Mouse (Mus musculus) MEL (cell line): ENCODE results near the gene Cdiptos. TPM values are rescaled to one million over a fixed set of nuclear protein-coding genes. Genes with fewer than 3 reads are reported as not detected.
A peak's percentile ranks its signal among the peaks of the same experiment; 100 is the strongest.

Source experiments
- DNase-seq: peaks from one replicate; pipeline ENCODE4 v3.0.0; 2011; ENCODE audit warnings: low read depth, low spot score
- H3K27ac ChIP-seq: 2 replicates; pipeline ENCODE4 v1.5.1; 2012; ENCODE audit warnings: low read depth, mild to moderate bottlenecking, control low read depth, low read length, moderate library complexity; ENCODE audit not compliant: control insufficient read depth
- H3K27me3 ChIP-seq, 2 experiments: fragments of 150-350 bp in 1 of 2; sonication (generic) in 1 of 2; 2 replicates each; pipeline ENCODE4 v1.6.1; 2012; ENCODE audit warnings: low read length in 2 of 2, mild to moderate bottlenecking in 2 of 2, improper control_type of control experiment in 1 of 2, moderate library complexity in 1 of 2; ENCODE audit not compliant: insufficient read depth in 2 of 2, control insufficient read depth in 1 of 2
- H3K36me3 ChIP-seq, 2 experiments: 2 replicates each; pipeline ENCODE4 v1.6.1; 2012 to 2014; ENCODE audit warnings: low read length in 2 of 2, improper control_type of control experiment in 1 of 2, inconsistent platforms in 1 of 2, mild to moderate bottlenecking in 1 of 2; ENCODE audit not compliant: insufficient read depth in 2 of 2, control insufficient read depth in 1 of 2
- H3K4me1 ChIP-seq, 2 experiments: fragments of 150-350 bp in 1 of 2; sonication (generic) in 1 of 2; 2 replicates each; pipeline ENCODE4 v1.6.1; 2012; ENCODE audit warnings: low read length in 2 of 2, improper control_type of control experiment in 1 of 2, mild to moderate bottlenecking in 1 of 2; ENCODE audit not compliant: insufficient read depth in 2 of 2, control insufficient read depth in 1 of 2
- H3K4me3 ChIP-seq, 2 experiments: fragments of 150-350 bp in 1 of 2; sonication (generic) in 1 of 2; 2 replicates each; pipeline ENCODE4 v1.5.1; 2012; ENCODE audit warnings: low read depth in 2 of 2, low read length in 2 of 2, mild to moderate bottlenecking in 2 of 2, moderate library complexity in 2 of 2, control low read depth in 1 of 2, improper control_type of control experiment in 1 of 2; ENCODE audit not compliant: control insufficient read depth in 1 of 2, insufficient read depth in 1 of 2
- H3K79me2 ChIP-seq: 2 replicates; pipeline ENCODE4 v1.6.1; 2012; ENCODE audit warnings: mild to moderate bottlenecking, low read length, moderate library complexity; ENCODE audit not compliant: control insufficient read depth, poor library complexity, insufficient read depth
- H3K9ac ChIP-seq: 2 replicates; pipeline ENCODE4 v1.6.1; 2012; ENCODE audit warnings: low read depth, mild to moderate bottlenecking, control low read depth, low read length, moderate library complexity; ENCODE audit not compliant: control insufficient read depth, poor library complexity, severe bottlenecking
- H3K9me3 ChIP-seq: fragments of 150-350 bp; sonication (generic); replicated peaks from 2 replicates; pipeline ENCODE4 v1.6.1; 2012; ENCODE audit warnings: mild to moderate bottlenecking, low read length, improper control_type of control experiment, moderate library complexity; ENCODE audit not compliant: insufficient read depth
- E2F4 ChIP-seq: IDR thresholded peaks from 2 replicates; pipeline ENCODE4 v1.6.1; 2011; ENCODE audit warnings: low read depth, low read length, improper control_type of control experiment, borderline replicate concordance
- ELF1 ChIP-seq: IDR thresholded peaks from 2 replicates; pipeline ENCODE4 v1.6.1; 2014; ENCODE audit warnings: low read depth, mild to moderate bottlenecking, inconsistent platforms, low read length, improper control_type of control experiment, moderate library complexity
- ETS1 ChIP-seq: IDR thresholded peaks from 2 replicates; pipeline ENCODE4 v1.6.1; 2012; ENCODE audit warnings: low read depth, mild to moderate bottlenecking, inconsistent platforms, low read length, improper control_type of control experiment, moderate library complexity
- JUND ChIP-seq: IDR thresholded peaks from 2 replicates; pipeline ENCODE4 v1.6.1; 2011; ENCODE audit warnings: low read depth, mild to moderate bottlenecking, improper control_type of control experiment, low read length
- KAT2A ChIP-seq: conservative IDR thresholded peaks from 2 replicates; pipeline ENCODE4 v1.6.1; 2012; ENCODE audit warnings: low read depth, low read length, improper control_type of control experiment, inconsistent platforms
- MAFK ChIP-seq: IDR thresholded peaks from 2 replicates; pipeline ENCODE4 v1.6.1; 2011; ENCODE audit warnings: low read depth, mild to moderate bottlenecking, low read length, improper control_type of control experiment, borderline replicate concordance
- MAZ ChIP-seq: IDR thresholded peaks from 2 replicates; pipeline ENCODE4 v1.6.1; 2012; ENCODE audit warnings: low read depth, mild to moderate bottlenecking, inconsistent platforms, low read length, improper control_type of control experiment
- MEF2A ChIP-seq: IDR thresholded peaks from 2 replicates; pipeline ENCODE4 v1.6.1; 2014; ENCODE audit warnings: low read depth, mild to moderate bottlenecking, inconsistent platforms, low read length, improper control_type of control experiment; ENCODE audit not compliant: poor library complexity, insufficient replicate concordance, severe bottlenecking; ENCODE audit errors: extremely low read depth
- MXI1 ChIP-seq: IDR thresholded peaks from 2 replicates; pipeline ENCODE4 v1.6.1; 2011; ENCODE audit warnings: mild to moderate bottlenecking, low read depth, low read length, improper control_type of control experiment
- MYB ChIP-seq: IDR thresholded peaks from 2 replicates; pipeline ENCODE4 v1.6.1; 2011; ENCODE audit warnings: mild to moderate bottlenecking, low read depth, low read length, improper control_type of control experiment
- NELFE ChIP-seq: IDR thresholded peaks from 2 replicates; pipeline ENCODE4 v1.6.1; 2011; ENCODE audit warnings: low read depth, low read length, improper control_type of control experiment
- POLR2A ChIP-seq, 2 experiments: IDR thresholded peaks; 2 replicates each; pipeline ENCODE4 v1.6.1; 2011 to 2012; ENCODE audit warnings: low read length in 2 of 2, mild to moderate bottlenecking in 2 of 2, control low read depth in 1 of 2, improper control_type of control experiment in 1 of 2, low read depth in 1 of 2, moderate library complexity in 1 of 2; ENCODE audit not compliant: control insufficient read depth in 1 of 2, insufficient read depth in 1 of 2, poor library complexity in 1 of 2
- POLR2AphosphoS5 ChIP-seq: IDR thresholded peaks from 2 replicates; pipeline ENCODE4 v1.6.1; 2012; ENCODE audit warnings: low read depth, borderline replicate concordance, mild to moderate bottlenecking, inconsistent platforms, low read length, moderate library complexity, mixed read lengths
- RAD21 ChIP-seq: IDR thresholded peaks from 2 replicates; pipeline ENCODE4 v1.6.1; 2011; ENCODE audit warnings: mild to moderate bottlenecking, low read depth, low read length, improper control_type of control experiment
- SMC3 ChIP-seq: IDR thresholded peaks from 2 replicates; pipeline ENCODE4 v1.6.1; 2011; ENCODE audit warnings: low read depth, low read length, improper control_type of control experiment
- TBP ChIP-seq: IDR thresholded peaks from 2 replicates; pipeline ENCODE4 v1.8.0; 2011; ENCODE audit warnings: low read depth, low read length, improper control_type of control experiment
- USF1 ChIP-seq: IDR thresholded peaks from 2 replicates; pipeline ENCODE4 v1.6.1; 2014; ENCODE audit warnings: low read depth, mild to moderate bottlenecking, inconsistent platforms, low read length, improper control_type of control experiment, moderate library complexity
- USF2 ChIP-seq, 2 experiments: IDR thresholded peaks; 2 replicates each; pipeline ENCODE4 v1.6.1; 2011 to 2012; ENCODE audit warnings: improper control_type of control experiment in 2 of 2, low read length in 2 of 2, borderline replicate concordance in 1 of 2, inconsistent platforms in 1 of 2, low read depth in 1 of 2, mild to moderate bottlenecking in 1 of 2; ENCODE audit not compliant: insufficient read depth in 1 of 2
- ZC3H11A ChIP-seq: IDR thresholded peaks from 2 replicates; pipeline ENCODE4 v1.6.1; 2012; ENCODE audit warnings: low read depth, mild to moderate bottlenecking, inconsistent platforms, low read length, improper control_type of control experiment
- ZKSCAN1 ChIP-seq: IDR thresholded peaks from 2 replicates; pipeline ENCODE4 v1.6.1; 2012; ENCODE audit warnings: low read depth, mild to moderate bottlenecking, inconsistent platforms, low read length, improper control_type of control experiment, moderate library complexity
- ZNF384 ChIP-seq: IDR thresholded peaks from 2 replicates; pipeline ENCODE4 v1.6.1; 2012; ENCODE audit warnings: low read depth, mild to moderate bottlenecking, inconsistent platforms, low read length, improper control_type of control experiment
- polyA plus RNA-seq, 2 experiments: library from polyadenylated mRNA; stranded (reverse) in 1 of 2; unstranded in 1 of 2; fragments of >175 nt in 1 of 2; fragments of >200 nt in 1 of 2; gene quantifications; 2 replicates each; pipeline versions ENCODE4 v1.2.1 to v1.2.4; 2012; ENCODE audit warnings: low replicate concordance in 2 of 2, low read depth in 1 of 2; ENCODE audit not compliant: insufficient read length in 2 of 2, insufficient read depth in 1 of 2, missing spikeins in 1 of 2
- total RNA-seq: library from RNA; depleted of rRNA; stranded (reverse); fragments of 300-350 nt; gene quantifications from 2 replicates; pipeline ENCODE4 v1.2.3, GENCODE M21; 2012

Gene Cdiptos
- total and polyA plus RNA-seq, 3 experiments, result 0.35 to 1.8 TPM; not detected in 1

DNA sequence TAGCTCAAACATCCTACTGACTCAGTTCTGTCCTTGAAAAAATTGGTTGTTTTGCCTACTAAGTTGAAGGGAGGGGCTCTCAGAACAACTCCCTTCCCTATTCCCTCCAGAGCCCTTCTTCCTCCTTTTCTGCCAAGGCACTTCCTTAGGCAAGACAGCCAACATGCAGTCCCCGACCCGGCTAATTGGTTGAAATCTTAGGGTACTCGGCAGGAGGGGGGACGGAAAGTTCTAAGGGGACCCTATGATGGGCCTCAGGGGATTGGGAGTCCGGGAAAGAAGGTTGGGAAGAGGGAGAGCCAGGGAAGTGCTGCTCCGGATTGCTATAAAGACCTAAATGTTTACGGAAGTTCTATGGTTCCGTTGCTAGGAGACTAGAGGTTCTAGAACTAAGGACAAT, 405 bp downstream of the Cdiptos start:
- Histone ChIP-seq H3K9me3 (no peaks in the 10 kb centered on the region), H3K4me1 (peaks cover 0 to 11% of the 10 kb centered on the region in 2 experiments; a peak in 2 of 4 replicates), H3K79me2 (peaks cover 12% of the 10 kb centered on the region), H3K36me3 (peaks cover 0 to 6% of the 10 kb centered on the region in 2 experiments; a peak in 2 of 4 replicates), H3K9ac (peak overlapping the region; percentile 64), H3K4me3 (peak overlapping the region; percentile 37 to 42), H3K27me3 (no peaks in the 10 kb centered on the region), H3K27ac (peak overlapping the region; percentile 4; the same call in 1 of the 2 replicates)
- peak; percentile 66 for DNase-seq
- TF ChIP-seq MAFK (no peak), ELF1 (peak; percentile 35; the same call in 1 of the 2 replicates), NELFE (peak; percentile 41; the same call in 1 of the 2 replicates), RAD21 (no peak), ZC3H11A (0 out of 2 replicates have a peak, but pooled peaks have one; percentile 16)

GRCm38 (mm10) chr7:126967361-126967760, 8.5 kb downstream of the Cdiptos start:
- H3K4me1 ChIP-seq, result no peaks in the 10 kb centered on the region
- H3K79me2 ChIP-seq, result no peaks in the 10 kb centered on the region
- no peaks in the 10 kb centered on the region; a peak in 1 of 4 replicates for H3K36me3 ChIP-seq
- H3K27me3 ChIP-seq, result no peaks in the 10 kb centered on the region
- DNase-seq, result no peak
- H3K9ac ChIP-seq, result no peak overlapping the region
- H3K9me3 ChIP-seq, result no peaks in the 10 kb centered on the region
- no peak overlapping the region for H3K27ac ChIP-seq
- no peak overlapping the region for H3K4me3 ChIP-seq
- TF ChIP-seq ETS1 (no peak), MEF2A (no peak), JUND (no peak), USF1 (no peak), MXI1 (no peak), USF2 (IDR thresholded peaks at IDR 0.05; ENCODE audit: borderline replicate concordance in 1 of 2, insufficient read depth in 1 of 2, low read depth in 1 of 2, low read length in 2 of 2) (no peak), MAZ (no peak), KAT2A (no peak), ZKSCAN1 (no peak), E2F4 (no peak), TBP (no peak), POLR2AphosphoS5 (no peak), MYB (no peak), ZNF384 (no peak), NELFE (no peak), ZC3H11A (no peak), POLR2A (IDR thresholded peaks at IDR 0.05; ENCODE audit: control insufficient read depth in 1 of 2, insufficient read depth in 1 of 2, low read depth in 1 of 2, low read length in 2 of 2, poor library complexity in 1 of 2) (no peak), SMC3 (no peak)
